Mouse (Mus musculus): Measurements from ENCODE around the gene Ggt7. TPM values are rescaled to one million over a fixed set of nuclear protein-coding genes. Genes with fewer than 3 reads are reported as not detected.
A peak's percentile ranks its signal among the peaks of the same experiment; 100 is the strongest.

The Ggt7 gene
- 8.8 and 13.0 TPM in 2 replicates for polyA plus RNA-seq (2014; fragmentation: Nextera tagmentation; extraction: Ambion mirVana)

- Histone ChIP-seq H3K4me2 (replicated peaks; ENCODE audit: low read depth, low read length) (peak within 1 kb of the TSS; percentile 82), H3K9me3 (ENCODE audit: control insufficient read depth, low read length) (no peaks in the 10 kb centered on the region), H3K4me1 (replicated peaks; ENCODE audit: control insufficient read depth, insufficient read depth, low read length) (no peaks in the 10 kb centered on the region), H3K4me3 (ENCODE audit: low read depth, low read length) (peak within 1 kb of the TSS; percentile 75), H3K27ac (ENCODE audit: low read depth, low read length) (peak within 1 kb of the TSS; percentile 72), H3K36me3 (ENCODE audit: control insufficient read depth, insufficient read depth, low read length) (no peaks in the 10 kb centered on the region), H3K9ac (ENCODE audit: low read depth, low read length) (peak within 1 kb of the TSS; percentile 65), H3K27me3 (ENCODE audit: control insufficient read depth, insufficient read depth, low read length) (no peaks in the 10 kb centered on the region)
- peak; percentile 99 for ATAC-seq (ENCODE audit: low FRiP score)
- peak; percentile 99 for DNase-seq (ENCODE audit: low spot score)
- 4% methylated on average over 69 of the region's 70 CpGs for WGBS
Observed at GRCm38 (mm10) chr2:155517455-155518423, at the start of gene Ggt7, which contains the start of gene Acss2. Ggt7 (minus strand) TSS chr2:155518237. Acss2 (plus strand) TSS chr2:155517948.

GRCm38 (mm10) chr2:155567751-155568150 lies 49.7 kb upstream of the Ggt7 start:
- Histone ChIP-seq H3K36me3 (ENCODE audit: control insufficient read depth, insufficient read depth, low read length) (no peaks in the 10 kb centered on the region), H3K4me1 (replicated peaks; ENCODE audit: control insufficient read depth, insufficient read depth, low read length) (no peaks in the 10 kb centered on the region), H3K27ac (ENCODE audit: low read depth, low read length) (no peak overlapping the region), H3K4me3 (ENCODE audit: low read depth, low read length) (no peak overlapping the region), H3K27me3 (ENCODE audit: control insufficient read depth, insufficient read depth, low read length) (no peaks in the 10 kb centered on the region), H3K9me3 (ENCODE audit: control insufficient read depth, low read length) (no peaks in the 10 kb centered on the region), H3K9ac (ENCODE audit: low read depth, low read length) (no peak overlapping the region), H3K4me2 (replicated peaks; ENCODE audit: low read depth, low read length) (no peak overlapping the region)
- ATAC-seq (ENCODE audit: low FRiP score) (no peak), DNase-seq (ENCODE audit: low spot score) (no peak)
- WGBS, result 93% methylated on average over 5 of the region's 5 CpGs

- Histone ChIP-seq H3K9ac (ENCODE audit: low read depth, low read length) (no peak overlapping the region), H3K27me3 (ENCODE audit: control insufficient read depth, insufficient read depth, low read length) (no peaks in the 10 kb centered on the region), H3K4me1 (replicated peaks; ENCODE audit: control insufficient read depth, insufficient read depth, low read length) (no peaks in the 10 kb centered on the region), H3K36me3 (ENCODE audit: control insufficient read depth, insufficient read depth, low read length) (0 out of 2 replicates have a peak, but pooled peaks cover 2% of the 10 kb centered on the region), H3K4me3 (ENCODE audit: low read depth, low read length) (no peak overlapping the region), H3K27ac (ENCODE audit: low read depth, low read length) (no peak overlapping the region), H3K9me3 (ENCODE audit: control insufficient read depth, low read length) (no peaks in the 10 kb centered on the region), H3K4me2 (replicated peaks; ENCODE audit: low read depth, low read length) (no peak overlapping the region)
- DNase-seq (ENCODE audit: low spot score), result no peak
- ATAC-seq (ENCODE audit: low FRiP score), result no peak
- WGBS, result 85% methylated on average over 4 of the region's 4 CpGs
Observed at GRCm38 (mm10) chr2:155562934-155563333, 44.9 kb upstream of the Ggt7 start.

- Histone ChIP-seq H3K4me3 (ENCODE audit: low read depth, low read length) (no peak overlapping the region), H3K27me3 (ENCODE audit: control insufficient read depth, insufficient read depth, low read length) (no peaks in the 10 kb centered on the region), H3K4me1 (replicated peaks; ENCODE audit: control insufficient read depth, insufficient read depth, low read length) (no peaks in the 10 kb centered on the region), H3K36me3 (ENCODE audit: control insufficient read depth, insufficient read depth, low read length) (0 out of 2 replicates have a peak, but pooled peaks cover 2% of the 10 kb centered on the region), H3K9ac (ENCODE audit: low read depth, low read length) (no peak overlapping the region), H3K27ac (ENCODE audit: low read depth, low read length) (no peak overlapping the region), H3K4me2 (replicated peaks; ENCODE audit: low read depth, low read length) (no peak overlapping the region), H3K9me3 (ENCODE audit: control insufficient read depth, low read length) (no peaks in the 10 kb centered on the region)
- no peak for ATAC-seq (ENCODE audit: low FRiP score)
- DNase-seq (ENCODE audit: low spot score), result no peak
- 55% methylated on average over 1 of the region's 1 CpGs for WGBS
Observed at GRCm38 (mm10) chr2:155562209-155562608, 44.2 kb upstream of the Ggt7 start.

- WGBS, result 81% methylated on average over 2 of the region's 2 CpGs
Observed at GRCm38 (mm10) chr2:155554426-155554985, 36.5 kb upstream of the Ggt7 start.

GRCm38 (mm10) chr2:155552949-155553354 lies 34.9 kb upstream of the Ggt7 start:
- no peak overlapping the region for H3K27ac ChIP-seq (ENCODE audit: low read depth, low read length)
- H3K36me3 ChIP-seq (ENCODE audit: control insufficient read depth, insufficient read depth, low read length), result no peaks in the 10 kb centered on the region
- H3K9ac ChIP-seq (ENCODE audit: low read depth, low read length), result no peak overlapping the region
- ATAC-seq (ENCODE audit: low FRiP score), result no peak
- no peaks in the 10 kb centered on the region for H3K9me3 ChIP-seq (ENCODE audit: control insufficient read depth, low read length)
- H3K4me3 ChIP-seq (ENCODE audit: low read depth, low read length), result no peak overlapping the region
- DNase-seq (ENCODE audit: low spot score), result no peak
- no peaks in the 10 kb centered on the region for H3K27me3 ChIP-seq (ENCODE audit: control insufficient read depth, insufficient read depth, low read length)
- H3K4me2 ChIP-seq (replicated peaks; ENCODE audit: low read depth, low read length), result no peak overlapping the region
- no peaks in the 10 kb centered on the region for H3K4me1 ChIP-seq (replicated peaks; ENCODE audit: control insufficient read depth, insufficient read depth, low read length)

More at GRCm38 (mm10) chr2:155554426-155554985, 36.5 kb upstream of the Ggt7 start:
- Histone ChIP-seq H3K4me3 (ENCODE audit: low read depth, low read length) (no peak overlapping the region), H3K27me3 (ENCODE audit: control insufficient read depth, insufficient read depth, low read length) (no peaks in the 10 kb centered on the region), H3K9ac (ENCODE audit: low read depth, low read length) (no peak overlapping the region), H3K36me3 (ENCODE audit: control insufficient read depth, insufficient read depth, low read length) (no peaks in the 10 kb centered on the region), H3K9me3 (ENCODE audit: control insufficient read depth, low read length) (no peaks in the 10 kb centered on the region), H3K27ac (ENCODE audit: low read depth, low read length) (no peak overlapping the region), H3K4me2 (replicated peaks; ENCODE audit: low read depth, low read length) (no peak overlapping the region), H3K4me1 (replicated peaks; ENCODE audit: control insufficient read depth, insufficient read depth, low read length) (no peaks in the 10 kb centered on the region)
- ATAC-seq (ENCODE audit: low FRiP score) (no peak), DNase-seq (ENCODE audit: low spot score) (no peak)

- Histone ChIP-seq H3K27ac (ENCODE audit: low read depth, low read length) (no peak overlapping the region), H3K9ac (ENCODE audit: low read depth, low read length) (no peak overlapping the region), H3K4me2 (replicated peaks; ENCODE audit: low read depth, low read length) (no peak overlapping the region), H3K4me1 (replicated peaks; ENCODE audit: control insufficient read depth, insufficient read depth, low read length) (no peaks in the 10 kb centered on the region), H3K4me3 (ENCODE audit: low read depth, low read length) (no peak overlapping the region), H3K36me3 (ENCODE audit: control insufficient read depth, insufficient read depth, low read length) (no peaks in the 10 kb centered on the region), H3K9me3 (ENCODE audit: control insufficient read depth, low read length) (no peaks in the 10 kb centered on the region), H3K27me3 (ENCODE audit: control insufficient read depth, insufficient read depth, low read length) (no peaks in the 10 kb centered on the region)
- no peak for DNase-seq (ENCODE audit: low spot score)
- ATAC-seq (ENCODE audit: low FRiP score), result no peak
Observed at GRCm38 (mm10) chr2:155552336-155552735, 34.3 kb upstream of the Ggt7 start.

GRCm38 (mm10) chr2:155546955-155547354 lies 28.9 kb upstream of the Ggt7 start:
- H3K36me3 ChIP-seq (ENCODE audit: control insufficient read depth, insufficient read depth, low read length), result no peaks in the 10 kb centered on the region
- H3K4me2 ChIP-seq (replicated peaks; ENCODE audit: low read depth, low read length), result no peak overlapping the region
- H3K9me3 ChIP-seq (ENCODE audit: control insufficient read depth, low read length), result no peaks in the 10 kb centered on the region
- H3K4me1 ChIP-seq (replicated peaks; ENCODE audit: control insufficient read depth, insufficient read depth, low read length), result no peaks in the 10 kb centered on the region
- 90% methylated on average over 1 of the region's 1 CpGs for WGBS
- ATAC-seq (ENCODE audit: low FRiP score), result no peak
- no peak for DNase-seq (ENCODE audit: low spot score)
- H3K9ac ChIP-seq (ENCODE audit: low read depth, low read length), result no peak overlapping the region
- no peak overlapping the region for H3K4me3 ChIP-seq (ENCODE audit: low read depth, low read length)
- no peaks in the 10 kb centered on the region for H3K27me3 ChIP-seq (ENCODE audit: control insufficient read depth, insufficient read depth, low read length)
- H3K27ac ChIP-seq (ENCODE audit: low read depth, low read length), result no peak overlapping the region

Data from hindbrain, embryonic 11.5 days (tissue).